Mouse (Mus musculus) midbrain, embryonic 13.5 days (tissue): ENCODE results near the gene Trim15. TPM values are rescaled to one million over a fixed set of nuclear protein-coding genes. Genes with fewer than 3 reads are reported as not detected.

Source experiments
- ATAC-seq: fragments of 200-750 bp; cut with Nextera tagmentation; 2 replicates; pipeline ENCODE4 v1.8.0; 2017; ENCODE audit warnings: mild to moderate bottlenecking, moderate TSS enrichment, moderate library complexity
- H3K27ac ChIP-seq: fragments of 300-500 bp; sonication (generic); 2 replicates; pipeline ENCODE4 v1.5.1; 2015; ENCODE audit warnings: inconsistent platforms, mild to moderate bottlenecking, moderate library complexity
- H3K27me3 ChIP-seq: fragments of 300-500 bp; sonication (generic); 2 replicates; pipeline ENCODE4 v1.6.1; 2015; ENCODE audit warnings: mild to moderate bottlenecking, inconsistent platforms
- H3K36me3 ChIP-seq: fragments of 300-500 bp; sonication (generic); 2 replicates; pipeline ENCODE4 v1.6.1; 2015; ENCODE audit warnings: mild to moderate bottlenecking, inconsistent platforms
- H3K4me1 ChIP-seq: fragments of 300-500 bp; sonication (generic); replicated peaks from 2 replicates; pipeline ENCODE4 v1.6.1; 2015; ENCODE audit warnings: inconsistent platforms
- H3K4me2 ChIP-seq: fragments of 300-500 bp; sonication (generic); replicated peaks from 2 replicates; pipeline ENCODE4 v1.6.1; 2015; ENCODE audit warnings: moderate library complexity, mild to moderate bottlenecking, inconsistent platforms
- H3K4me3 ChIP-seq: fragments of 300-500 bp; sonication (generic); replicated peaks from 2 replicates; pipeline ENCODE4 v1.5.1; 2015; ENCODE audit warnings: mild to moderate bottlenecking, inconsistent platforms
- H3K9ac ChIP-seq: fragments of 300-500 bp; sonication (generic); replicated peaks from 2 replicates; pipeline ENCODE4 v1.6.1; 2015; ENCODE audit warnings: mild to moderate bottlenecking, inconsistent platforms
- H3K9me3 ChIP-seq: fragments of 300-500 bp; sonication (generic); 2 replicates; pipeline ENCODE4 v1.6.1; 2016; ENCODE audit warnings: mild to moderate bottlenecking, inconsistent platforms
- WGBS: fragments of 180-500 bp; shearing (Covaris S2); methylation state at CpG from one replicate; pipeline ENCODE4 v1.1.7; 2015; 5-methylcytosine and 5-hydroxymethylcytosine counted together
- polyA plus RNA-seq: library from polyadenylated mRNA; unstranded; fragments of >200 nt; fragmentation: Nextera tagmentation; extraction: Ambion mirVana; gene quantifications from 2 replicates; pipeline ENCODE4 v1.2.1, GENCODE M21; 2015

Trim15 gene
- polyA plus RNA-seq, 1 experiment from 2014 or later: 0.58 TPM

GRCm38 (mm10) chr17:36861680-36862079, 5.3 kb downstream of the Trim15 start:
- Histone ChIP-seq H3K4me2 (no peak overlapping the region), H3K27ac (no peak overlapping the region), H3K36me3 (peaks cover 37% of the 10 kb centered on the region), H3K4me3 (no peak overlapping the region), H3K9me3 (no peaks in the 10 kb centered on the region), H3K27me3 (peaks cover 12% of the 10 kb centered on the region), H3K9ac (no peak overlapping the region), H3K4me1 (peaks cover 3% of the 10 kb centered on the region)
- no peak for ATAC-seq
- WGBS: 77% methylated on average over 2 of the region's 2 CpGs

GRCm38 (mm10) chr17:36858181-36858580, 8.8 kb downstream of the Trim15 start:
- Histone ChIP-seq H3K4me3 (no peak overlapping the region), H3K27ac (no peak overlapping the region), H3K27me3 (no peaks in the 10 kb centered on the region), H3K4me2 (no peak overlapping the region), H3K4me1 (no peaks in the 10 kb centered on the region), H3K36me3 (peaks cover 72% of the 10 kb centered on the region), H3K9me3 (no peaks in the 10 kb centered on the region), H3K9ac (no peak overlapping the region)
- 90% methylated on average over 3 of the region's 3 CpGs for WGBS
- ATAC-seq: no peak

GRCm38 (mm10) chr17:36856236-36856635, 10.8 kb downstream of the Trim15 start:
- Histone ChIP-seq H3K4me2 (no peak overlapping the region), H3K27me3 (no peaks in the 10 kb centered on the region), H3K36me3 (peaks cover 91% of the 10 kb centered on the region), H3K9ac (no peak overlapping the region), H3K27ac (no peak overlapping the region), H3K4me3 (no peak overlapping the region), H3K4me1 (no peaks in the 10 kb centered on the region), H3K9me3 (no peaks in the 10 kb centered on the region)
- 94% methylated on average over 4 of the region's 4 CpGs for WGBS
- ATAC-seq: no peak

- Histone ChIP-seq H3K4me3 (no peak overlapping the region), H3K4me1 (no peaks in the 10 kb centered on the region), H3K4me2 (no peak overlapping the region), H3K36me3 (peaks cover 99% of the 10 kb centered on the region), H3K27me3 (no peaks in the 10 kb centered on the region), H3K27ac (no peak overlapping the region), H3K9me3 (no peaks in the 10 kb centered on the region), H3K9ac (no peak overlapping the region)
- ATAC-seq: no peak
- 96% methylated on average over 3 of the region's 3 CpGs for WGBS
These were observed 11.5 kb downstream of the Trim15 start for GRCm38 (mm10) chr17:36855484-36855883.

GRCm38 (mm10) chr17:36851627-36852026, 15.4 kb downstream of the Trim15 start:
- peaks cover 67% of the 10 kb centered on the region for H3K36me3 ChIP-seq
- 94% methylated on average over 5 of the region's 5 CpGs for WGBS
- H3K9ac ChIP-seq: no peak overlapping the region
- H3K4me2 ChIP-seq: no peak overlapping the region
- H3K27me3 ChIP-seq: no peaks in the 10 kb centered on the region
- H3K27ac ChIP-seq: no peak overlapping the region
- H3K4me3 ChIP-seq: no peak overlapping the region
- ATAC-seq: no peak
- H3K4me1 ChIP-seq: no peaks in the 10 kb centered on the region
- no peaks in the 10 kb centered on the region for H3K9me3 ChIP-seq

GRCm38 (mm10) chr17:36851200-36851599, 15.8 kb downstream of the Trim15 start:
- WGBS: 93% methylated on average over 5 of the region's 5 CpGs
- no peak overlapping the region for H3K27ac ChIP-seq
- H3K4me2 ChIP-seq: no peak overlapping the region
- no peaks in the 10 kb centered on the region for H3K9me3 ChIP-seq
- H3K36me3 ChIP-seq: peaks cover 62% of the 10 kb centered on the region
- no peaks in the 10 kb centered on the region for H3K27me3 ChIP-seq
- no peak for ATAC-seq
- H3K4me3 ChIP-seq: no peak overlapping the region
- H3K4me1 ChIP-seq: no peaks in the 10 kb centered on the region
- H3K9ac ChIP-seq: no peak overlapping the region

GRCm38 (mm10) chr17:36849992-36850391, 17.0 kb downstream of the Trim15 start:
- H3K27ac ChIP-seq: no peak overlapping the region
- peaks cover 50% of the 10 kb centered on the region for H3K36me3 ChIP-seq
- no peak overlapping the region for H3K9ac ChIP-seq
- ATAC-seq: no peak
- H3K4me3 ChIP-seq: no peak overlapping the region
- no peaks in the 10 kb centered on the region for H3K27me3 ChIP-seq
- 94% methylated on average over 2 of the region's 2 CpGs for WGBS
- H3K9me3 ChIP-seq: no peaks in the 10 kb centered on the region
- no peak overlapping the region for H3K4me2 ChIP-seq
- no peaks in the 10 kb centered on the region for H3K4me1 ChIP-seq

- no peaks in the 10 kb centered on the region for H3K9me3 ChIP-seq
- H3K4me2 ChIP-seq: no peak overlapping the region
- no peaks in the 10 kb centered on the region for H3K4me1 ChIP-seq
- ATAC-seq: no peak
- 87% methylated on average over 5 of the region's 5 CpGs for WGBS
- H3K36me3 ChIP-seq: peaks cover 40% of the 10 kb centered on the region
- H3K9ac ChIP-seq: no peak overlapping the region
- no peak overlapping the region for H3K4me3 ChIP-seq
- H3K27ac ChIP-seq: no peak overlapping the region
- no peaks in the 10 kb centered on the region for H3K27me3 ChIP-seq
These were observed 18.1 kb downstream of the Trim15 start for GRCm38 (mm10) chr17:36848911-36849310.

GRCm38 (mm10) chr17:36844725-36845124, 22.3 kb downstream of the Trim15 start:
- Histone ChIP-seq H3K4me1 (no peaks in the 10 kb centered on the region), H3K4me2 (no peak overlapping the region), H3K9me3 (no peaks in the 10 kb centered on the region), H3K36me3 (peaks cover 3% of the 10 kb centered on the region; the same call in 1 of the 2 replicates), H3K27ac (no peak overlapping the region), H3K4me3 (no peak overlapping the region), H3K27me3 (no peaks in the 10 kb centered on the region), H3K9ac (no peak overlapping the region)
- WGBS: 81% methylated on average over 1 of the region's 1 CpGs
- no peak for ATAC-seq

GRCm38 (mm10) chr17:36844286-36844719, 22.7 kb downstream of the Trim15 start:
- Histone ChIP-seq H3K4me3 (no peak overlapping the region), H3K4me2 (no peak overlapping the region), H3K9me3 (no peaks in the 10 kb centered on the region), H3K27me3 (no peaks in the 10 kb centered on the region), H3K4me1 (0 out of 2 replicates have a peak, but pooled peaks cover under 1% of the 10 kb centered on the region), H3K36me3 (peaks cover 3% of the 10 kb centered on the region; the same call in 1 of the 2 replicates), H3K9ac (no peak overlapping the region), H3K27ac (no peak overlapping the region)
- ATAC-seq: no peak

- ATAC-seq: no peak
- no peak overlapping the region for H3K27ac ChIP-seq
These were observed 23.3 kb downstream of the Trim15 start for GRCm38 (mm10) chr17:36843696-36844095.

GRCm38 (mm10) chr17:36840961-36841445, 26.0 kb downstream of the Trim15 start:
- Histone ChIP-seq H3K27me3 (no peaks in the 10 kb centered on the region), H3K4me1 (peaks cover 23% of the 10 kb centered on the region), H3K4me2 (no peak overlapping the region), H3K27ac (no peak overlapping the region), H3K9ac (no peak overlapping the region), H3K4me3 (no peak overlapping the region), H3K9me3 (no peaks in the 10 kb centered on the region), H3K36me3 (no peaks in the 10 kb centered on the region)
- no peak for ATAC-seq

More at GRCm38 (mm10) chr17:36843696-36844095, 23.3 kb downstream of the Trim15 start:
- Histone ChIP-seq H3K27me3 (no peaks in the 10 kb centered on the region), H3K9ac (no peak overlapping the region), H3K4me2 (no peak overlapping the region), H3K4me1 (0 out of 2 replicates have a peak, but pooled peaks cover 6% of the 10 kb centered on the region), H3K36me3 (peaks cover 3% of the 10 kb centered on the region; the same call in 1 of the 2 replicates), H3K4me3 (no peak overlapping the region), H3K9me3 (no peaks in the 10 kb centered on the region)
- 80% methylated on average over 7 of the region's 7 CpGs for WGBS

GRCm38 (mm10) chr17:36839931-36840330, 27.1 kb downstream of the Trim15 start:
- H3K9ac ChIP-seq: no peak overlapping the region
- no peaks in the 10 kb centered on the region for H3K27me3 ChIP-seq
- peaks cover 26% of the 10 kb centered on the region for H3K4me1 ChIP-seq
- no peak for ATAC-seq
- H3K9me3 ChIP-seq: no peaks in the 10 kb centered on the region
- no peaks in the 10 kb centered on the region for H3K36me3 ChIP-seq
- 83% methylated on average over 3 of the region's 3 CpGs for WGBS
- H3K27ac ChIP-seq: no peak overlapping the region
- no peak overlapping the region for H3K4me3 ChIP-seq
- no peak overlapping the region for H3K4me2 ChIP-seq
